Mouse (Mus musculus) T-cell, adult 2 months (primary cell): ENCODE measurements at regions not wholly inside any gene's neighbourhood (a gene's known extent, or its start where the extent isn't known, plus 50 kb on each side); places are given as distances from the start of the nearest gene placed in this dataset.

Source experiments
- DNase-seq: peaks from one replicate; pipeline ENCODE4 v3.0.0; 2022; ENCODE audit warnings: low spot score

- DNase-seq = no peak
Measured at GRCm38 (mm10) chr12:12622712-12623292, 318.9 kb downstream of the Mycn start.

DNA sequence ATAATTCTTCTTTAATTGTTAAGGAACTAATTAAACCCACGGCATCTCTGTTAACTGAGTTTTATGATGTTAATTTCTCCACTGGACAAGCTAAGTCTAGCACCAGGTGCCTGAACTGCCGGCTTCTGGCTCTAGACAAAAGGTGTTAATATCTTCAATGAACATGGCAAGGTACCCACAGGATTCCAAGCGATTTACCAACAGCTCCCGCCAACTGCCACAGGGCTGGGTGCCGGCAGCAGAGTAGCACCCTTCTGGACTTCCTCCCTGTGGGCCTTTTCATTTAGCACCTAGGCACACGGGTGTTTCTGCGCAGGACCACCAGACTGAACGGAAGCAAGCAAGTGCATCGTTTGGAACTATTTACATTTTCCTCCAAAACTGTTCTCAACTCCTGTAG, 320.2 kb downstream of the Mycn start:
- DNase-seq = no peak

GRCm38 (mm10) chr12:12620316-12620715, 321.4 kb downstream of the Mycn start:
- DNase-seq = no peak

GRCm38 (mm10) chr12:12619431-12619830, 322.3 kb downstream of the Mycn start:
- DNase-seq = no peak

GRCm38 (mm10) chr12:12612520-12612919, 329.2 kb downstream of the Mycn start:
- DNase-seq = no peak

DNA sequence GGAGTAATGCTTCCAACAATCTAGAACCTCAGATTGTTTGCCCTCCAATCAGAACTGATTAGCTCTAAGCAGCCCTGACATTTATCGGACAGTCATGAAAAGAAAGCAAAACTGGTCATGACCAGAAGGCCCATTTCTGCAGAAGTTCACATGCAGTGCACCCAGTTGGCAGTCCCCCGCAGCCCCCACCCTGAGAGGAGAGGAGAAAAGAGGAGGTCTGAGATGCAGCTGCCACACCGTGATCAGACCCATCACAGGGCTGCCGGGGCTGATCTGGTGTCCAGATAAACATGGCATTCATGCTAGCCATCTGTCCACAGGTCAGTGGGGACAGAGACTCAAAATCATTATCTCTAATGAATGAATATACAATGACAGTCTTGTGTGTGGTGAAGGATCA, 330.9 kb downstream of the Mycn start:
- no peak for DNase-seq

- DNase-seq = no peak
Measured at GRCm38 (mm10) chr12:12607995-12608394, 333.7 kb downstream of the Mycn start.

GRCm38 (mm10) chr12:12606911-12607310, 334.8 kb downstream of the Mycn start:
- DNase-seq = no peak

GRCm38 (mm10) chr12:12605495-12605894, 336.2 kb downstream of the Mycn start:
- DNase-seq = no peak

GRCm38 (mm10) chr12:12601362-12601761, 339.4 kb downstream of the Fam49a start:
- DNase-seq = no peak

DNA sequence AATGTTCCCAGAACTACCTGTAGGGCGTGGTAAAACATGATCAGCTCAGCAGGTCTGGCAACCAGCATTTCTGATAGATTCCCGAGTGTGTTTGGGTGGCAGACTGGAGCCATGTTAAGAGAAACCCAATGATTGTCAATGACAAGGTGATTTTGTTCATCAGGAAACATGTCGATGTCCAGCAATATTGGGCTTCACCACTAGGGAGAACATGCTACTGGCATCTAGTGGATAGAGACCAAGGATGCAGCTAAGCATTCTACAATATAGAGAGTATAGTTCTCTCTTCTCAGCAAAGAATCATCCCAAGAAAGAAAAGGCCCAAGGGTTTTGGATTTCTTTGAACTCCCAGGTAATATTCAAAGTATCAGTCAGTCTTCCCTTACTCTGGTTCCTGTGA, 333.5 kb downstream of the Fam49a start:
- DNase-seq = no peak

GRCm38 (mm10) chr12:12594567-12594966, 332.6 kb downstream of the Fam49a start:
- DNase-seq = no peak

GRCm38 (mm10) chr12:12593343-12593742, 331.4 kb downstream of the Fam49a start:
- no peak for DNase-seq

DNA sequence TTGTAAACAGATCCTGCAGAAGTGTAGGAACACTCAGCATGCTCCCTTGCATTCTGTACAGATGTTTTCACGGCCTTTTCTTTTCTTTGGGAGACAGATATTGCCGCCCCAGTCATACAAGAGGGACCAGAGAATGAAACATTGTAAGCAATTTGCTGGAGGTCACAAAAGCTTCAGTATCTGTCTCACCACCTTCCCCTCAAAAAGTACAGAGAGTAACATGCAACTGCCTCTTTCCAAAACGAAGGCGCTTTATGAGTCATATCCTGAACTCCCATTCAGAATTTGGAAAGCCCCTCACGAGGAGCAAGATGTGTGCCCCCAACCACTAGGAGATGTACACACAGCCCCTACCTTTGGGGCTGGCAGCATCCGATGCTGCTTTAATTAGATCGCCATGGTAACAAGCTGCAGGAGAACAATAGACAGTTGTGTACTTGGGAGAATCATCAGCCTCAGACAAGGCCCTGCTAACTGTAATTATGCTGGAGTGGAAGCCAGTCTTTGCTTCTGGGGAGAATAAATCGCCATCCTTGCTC, 328.9 kb downstream of the Fam49a start:
- no peak for DNase-seq

DNA sequence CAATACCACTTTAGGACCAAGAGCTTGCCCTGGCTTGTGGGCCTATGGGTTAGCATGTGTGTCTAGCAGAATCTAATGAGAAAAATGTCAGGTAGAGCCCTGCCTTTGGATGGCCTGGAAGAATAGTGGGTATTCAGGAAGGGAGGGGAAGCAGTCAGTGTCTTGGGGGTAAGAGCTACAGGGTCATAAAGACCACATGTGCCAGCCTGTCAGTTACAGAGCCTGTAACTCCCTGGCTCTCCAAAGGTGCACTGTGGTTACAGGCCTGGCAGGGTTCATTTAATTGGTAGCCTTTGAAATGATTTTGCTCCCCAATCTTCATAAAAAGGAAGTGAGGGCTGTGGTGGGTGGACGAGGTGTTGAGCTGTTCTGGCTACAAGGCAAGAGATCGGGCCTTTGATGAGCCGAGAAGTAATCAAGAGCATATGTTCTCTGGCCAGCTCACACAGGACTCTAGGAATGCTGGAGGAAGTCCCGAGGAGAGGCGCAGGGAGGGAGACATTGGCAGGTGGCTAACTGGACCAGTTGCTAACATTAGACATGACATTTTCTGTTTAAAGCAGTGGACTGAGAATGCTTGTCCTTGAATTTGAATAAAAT, 326.9 kb downstream of the Fam49a start:
- DNase-seq = no peak

DNA sequence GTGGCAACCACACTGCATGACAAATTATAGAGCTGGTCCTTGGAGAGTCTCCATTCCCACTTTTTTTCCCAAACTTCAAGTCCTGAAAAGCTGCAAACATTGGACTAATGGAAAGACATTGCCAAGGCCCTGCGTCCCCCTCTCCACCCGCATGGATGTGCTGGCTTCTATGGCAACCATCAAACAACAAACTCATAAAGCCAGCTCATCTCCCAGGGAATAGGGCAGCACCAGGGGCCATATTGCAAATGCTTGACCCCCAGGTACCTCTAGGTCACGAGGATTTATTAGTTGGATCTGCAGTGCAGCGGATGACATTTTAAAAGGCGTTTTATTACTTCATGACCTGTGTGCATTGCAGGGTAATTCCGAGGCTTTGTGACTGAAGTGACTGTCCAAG, 324.5 kb downstream of the Fam49a start:
- DNase-seq = no peak

GRCm38 (mm10) chr12:12581271-12582186, 319.6 kb downstream of the Fam49a start:
- DNase-seq = no peak

- peak; percentile 71 for DNase-seq
Measured at GRCm38 (mm10) chr12:12580763-12581178, 318.8 kb downstream of the Fam49a start.

DNA sequence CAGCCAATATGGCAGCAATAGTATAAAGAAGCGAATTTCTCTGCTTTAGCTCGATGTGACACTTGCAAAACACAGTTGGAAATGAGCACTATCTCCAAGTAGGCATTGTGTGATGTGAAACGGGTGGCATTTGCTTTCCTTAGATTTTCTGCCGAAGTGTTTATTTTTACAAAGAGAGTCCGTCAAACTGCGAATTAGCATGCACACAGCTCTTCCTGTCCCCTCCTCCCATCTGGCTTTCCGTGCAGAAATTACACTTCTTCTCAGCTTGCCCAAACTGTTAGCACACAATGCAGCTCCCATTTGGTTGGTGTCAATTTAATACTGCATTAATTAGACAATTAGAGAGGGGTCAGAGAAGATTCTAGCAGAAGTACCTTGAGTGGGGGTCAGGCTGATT, 316.3 kb downstream of the Fam49a start:
- DNase-seq = no peak

DNA sequence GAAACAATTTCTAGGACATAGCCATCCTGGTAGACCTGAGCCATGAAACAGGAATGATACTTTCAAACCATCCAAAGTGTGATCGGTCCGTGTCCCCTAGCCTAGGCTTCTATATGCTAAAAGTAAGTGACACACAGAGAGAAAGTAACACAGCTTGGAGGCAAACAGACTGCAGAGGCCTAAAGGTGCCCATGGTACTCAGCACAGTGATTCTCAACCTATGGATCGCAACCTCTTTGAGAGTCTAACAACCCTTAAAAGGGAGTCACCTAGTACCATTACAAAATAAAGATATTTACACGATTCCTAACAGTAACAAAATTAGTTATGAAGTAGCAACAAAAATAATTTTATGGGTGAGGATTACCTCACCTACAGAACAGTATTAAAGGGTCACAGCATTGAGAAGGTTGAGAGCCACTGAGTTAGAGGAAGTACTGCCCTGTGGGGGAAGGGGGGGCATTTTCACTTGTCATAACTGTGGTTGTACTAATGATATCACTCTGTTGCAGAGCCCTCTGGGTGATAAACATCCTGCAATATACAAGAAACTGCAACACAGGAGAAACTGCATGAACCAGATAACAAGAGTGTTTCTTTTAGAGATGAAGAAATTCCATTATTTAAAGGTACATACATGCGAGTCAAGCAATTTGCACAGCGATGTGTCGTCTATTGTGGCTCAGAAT, 308.8 kb downstream of the Fam49a start:
- DNase-seq = no peak

GRCm38 (mm10) chr12:12567734-12568104, 305.8 kb downstream of the Fam49a start:
- DNase-seq = no peak

GRCm38 (mm10) chr12:12567058-12567733, 305.3 kb downstream of the Fam49a start:
- DNase-seq = no peak
